ENCODE assay signal across 13 mouse cellular contexts in the genomic region with DNA sequence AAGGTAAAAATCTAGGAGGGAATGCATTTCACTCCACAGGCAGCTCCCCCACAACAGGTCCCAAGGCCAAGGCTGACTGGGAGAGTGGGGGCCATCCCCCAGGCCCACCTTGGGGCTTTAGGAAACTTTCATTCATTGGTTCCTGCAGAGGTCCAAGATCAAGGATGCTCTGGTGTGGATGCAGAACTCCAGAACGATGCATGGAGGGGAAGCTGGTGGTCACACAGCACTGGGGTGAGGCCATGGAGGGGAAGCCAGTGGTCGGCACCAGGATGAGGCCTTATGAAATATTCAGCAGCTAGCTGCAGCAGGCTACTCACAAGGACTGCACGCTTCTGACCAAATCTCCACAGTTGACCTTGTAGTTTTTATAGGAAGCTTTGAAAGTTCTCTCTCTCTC.
"Had no signal": no experiment of that assay in that cellular context is flagged by ENCODE, and none has a peak within 500 bp of the region (broad histone marks: within the 10 kb centered on the region; RNA-seq: fewer than 3 reads in every experiment).

No protein-coding gene starts in this region.

- DNase-seq: gastrocnemius, postnatal 14 days; gastrocnemius, postnatal 36 days; heart, adult 18-20 months; heart, postnatal 10 days; heart, postnatal 4 days; kidney, adult 11 months; kidney, adult 2 months; kidney, adult 9 months; kidney, postnatal 10 days; kidney, postnatal 25 days; kidney, postnatal 4 days; liver had no signal

- ATAC-seq: hindbrain, postnatal 0 days had no signal
